20 mouse cellular contexts compared by ENCODE assay signal in genomic region chr16:72068254-72068653, GRCm38 (mm10).
DNase-seq lines count a peak whose midpoint lies in the region; ATAC-seq and TF ChIP-seq lines count a peak whose summit lies in the region.
"Had no signal": no experiment of that assay in that cellular context is flagged by ENCODE, and none has a peak within 500 bp of the region (broad histone marks: within the 10 kb centered on the region; RNA-seq: fewer than 3 reads in every experiment).

No protein-coding gene starts in this region.

- H3K4me1 ChIP-seq in hindbrain, embryonic 12.5 days: 0 out of 2 replicates have a peak, but pooled peaks cover 4% of the 10 kb centered on the region
- no peaks in the 10 kb centered on the region for H3K4me1 ChIP-seq in hindbrain, postnatal 0 days (ENCODE audit: insufficient read depth, low read length)
- peaks cover 6% of the 10 kb centered on the region for H3K4me1 ChIP-seq in midbrain, embryonic 11.5 days (ENCODE audit: control insufficient read depth, insufficient read depth, low read length)
- peaks cover 6% of the 10 kb centered on the region for H3K4me1 ChIP-seq in midbrain, embryonic 13.5 days (replicated peaks)
- H3K4me1 ChIP-seq: embryonic facial prominence, embryonic 10.5 days; embryonic facial prominence, embryonic 12.5 days had no signal

- no peak overlapping the region for H3K27ac ChIP-seq in hindbrain, embryonic 12.5 days
- no peak overlapping the region for H3K27ac ChIP-seq in hindbrain, postnatal 0 days
- no peak overlapping the region for H3K27ac ChIP-seq in midbrain, embryonic 11.5 days (ENCODE audit: low read depth, low read length)
- H3K27ac ChIP-seq in midbrain, embryonic 13.5 days: no peak overlapping the region; the same call in 1 of the 2 replicates
- H3K27ac ChIP-seq: embryonic facial prominence, embryonic 10.5 days; embryonic facial prominence, embryonic 12.5 days had no signal

- H3K27me3 ChIP-seq in hindbrain, embryonic 12.5 days: no peaks in the 10 kb centered on the region
- no peaks in the 10 kb centered on the region for H3K27me3 ChIP-seq in hindbrain, postnatal 0 days (ENCODE audit: insufficient read depth, low read length)
- no peaks in the 10 kb centered on the region for H3K27me3 ChIP-seq in midbrain, embryonic 11.5 days (ENCODE audit: control insufficient read depth, insufficient read depth, low read length)
- H3K27me3 ChIP-seq in midbrain, embryonic 13.5 days: no peaks in the 10 kb centered on the region
- H3K27me3 ChIP-seq: embryonic facial prominence, embryonic 12.5 days; Patski had no signal

- H3K4me2 ChIP-seq in hindbrain, embryonic 12.5 days (replicated peaks): no peak overlapping the region
- no peak overlapping the region for H3K4me2 ChIP-seq in hindbrain, postnatal 0 days (ENCODE audit: low read depth, low read length)
- H3K4me2 ChIP-seq in midbrain, embryonic 11.5 days: no peak overlapping the region
- H3K4me2 ChIP-seq in midbrain, embryonic 13.5 days (replicated peaks): no peak overlapping the region
- H3K4me2 ChIP-seq: embryonic facial prominence, embryonic 12.5 days had no signal

- H3K36me3 ChIP-seq in hindbrain, embryonic 12.5 days: no peaks in the 10 kb centered on the region
- no peaks in the 10 kb centered on the region for H3K36me3 ChIP-seq in hindbrain, postnatal 0 days (ENCODE audit: insufficient read depth, low read length)
- H3K36me3 ChIP-seq in midbrain, embryonic 11.5 days (ENCODE audit: control insufficient read depth, insufficient read depth, low read length): no peaks in the 10 kb centered on the region
- no peaks in the 10 kb centered on the region for H3K36me3 ChIP-seq in midbrain, embryonic 13.5 days
- H3K36me3 ChIP-seq: embryonic facial prominence, embryonic 10.5 days; embryonic facial prominence, embryonic 12.5 days had no signal

- no peak overlapping the region for H3K4me3 ChIP-seq in hindbrain, embryonic 12.5 days
- H3K4me3 ChIP-seq in hindbrain, postnatal 0 days (ENCODE audit: low read length): no peak overlapping the region
- H3K4me3 ChIP-seq in midbrain, embryonic 11.5 days (ENCODE audit: low read depth, low read length): no peak overlapping the region
- no peak overlapping the region for H3K4me3 ChIP-seq in midbrain, embryonic 13.5 days (replicated peaks)
- H3K4me3 ChIP-seq: embryonic facial prominence, embryonic 10.5 days; embryonic facial prominence, embryonic 12.5 days had no signal

- peak; percentile 33; the same call in 1 of the 2 replicates for ATAC-seq in hindbrain, embryonic 12.5 days (ENCODE audit: low FRiP score)
- ATAC-seq in hindbrain, postnatal 0 days: no peak
- no peak for ATAC-seq in midbrain, embryonic 11.5 days (ENCODE audit: low FRiP score)
- no peak for ATAC-seq in midbrain, embryonic 13.5 days
- ATAC-seq: activated CD4-positive, CD25-positive, alpha-beta regulatory T cell, adult 4 months; forebrain, embryonic 14.5 days; forebrain, postnatal 0 days; Patski had no signal

- no peak for DNase-seq in hindbrain, postnatal 0 days (ENCODE audit: low spot score)
- peak; percentile 17 for DNase-seq in midbrain, embryonic 11.5 days (ENCODE audit: low spot score, missing footprints)
- peak; percentile 72 for DNase-seq in Muller cell, postnatal 12 days (ENCODE audit: inconsistent ontology term)
- DNase-seq in frontal cortex, postnatal 10 days (ENCODE audit: low spot score in 2 of 2): no peak
- DNase-seq: adrenal gland, adult 8-10 months; adrenal gland, postnatal 14 days; adrenal gland, postnatal 36 days; cerebellum, adult 11-12 months; cerebellum, adult 2 months; cerebellum, adult 9-10 months; cerebellum, postnatal 10 days; cerebellum, postnatal 25 days; forebrain, postnatal 0 days had no signal

- H3K9me3 ChIP-seq in hindbrain, embryonic 12.5 days (replicated peaks): no peaks in the 10 kb centered on the region
- H3K9me3 ChIP-seq in hindbrain, postnatal 0 days (ENCODE audit: low read length): no peaks in the 10 kb centered on the region
- no peaks in the 10 kb centered on the region for H3K9me3 ChIP-seq in midbrain, embryonic 11.5 days (ENCODE audit: control insufficient read depth, low read length)
- no peaks in the 10 kb centered on the region for H3K9me3 ChIP-seq in midbrain, embryonic 13.5 days
- H3K9me3 ChIP-seq: embryonic facial prominence, embryonic 10.5 days; embryonic facial prominence, embryonic 12.5 days had no signal

- TF ChIP-seq CTCF in hindbrain, postnatal 0 days (IDR thresholded peaks at IDR 0.05; ENCODE audit: low read depth): no peak

- H3K9ac ChIP-seq in hindbrain, embryonic 12.5 days: no peak overlapping the region
- H3K9ac ChIP-seq in hindbrain, postnatal 0 days (replicated peaks; ENCODE audit: low read length): no peak overlapping the region
- no peak overlapping the region for H3K9ac ChIP-seq in midbrain, embryonic 11.5 days (ENCODE audit: low read length)
- H3K9ac ChIP-seq in midbrain, embryonic 13.5 days (replicated peaks): no peak overlapping the region
- H3K9ac ChIP-seq: embryonic facial prominence, embryonic 12.5 days; forebrain, postnatal 0 days had no signal

- WGBS in hindbrain, embryonic 12.5 days: 37% methylated on average over 1 of the region's 1 CpGs
- 29% methylated on average over 1 of the region's 1 CpGs for WGBS in hindbrain, postnatal 0 days
- 64% methylated on average over 1 of the region's 1 CpGs for WGBS in midbrain, embryonic 11.5 days
- 46% methylated on average over 1 of the region's 1 CpGs for WGBS in midbrain, embryonic 13.5 days

Comparison
In these comparisons a context has a peak if more than half of its experiments do, and no peak if none do; other contexts are left out.
1. DNase-seq: peak in midbrain, embryonic 11.5 days (single experiment) and Muller cell, postnatal 12 days (single experiment); none in hindbrain, postnatal 0 days (single experiment) and frontal cortex, postnatal 10 days (0 of 2).